Mouse (Mus musculus) embryonic facial prominence, embryonic 15.5 days (tissue): Measurements from ENCODE around the gene Arg2. TPM values are rescaled to one million over a fixed set of nuclear protein-coding genes. Genes with fewer than 3 reads are reported as not detected.

Experiments used
- ATAC-seq: fragments of 200-750 bp; cut with Nextera tagmentation; 2 replicates; pipeline ENCODE4 v1.8.0; 2017; ENCODE audit warnings: low read depth, moderate TSS enrichment; ENCODE audit not compliant: insufficient number of reproducible peaks, low FRiP score, low TSS enrichment
- H3K27ac ChIP-seq: fragments of 300-500 bp; sonication (generic); replicated peaks from 2 replicates; pipeline ENCODE4 v1.5.1; 2015; ENCODE audit warnings: mild to moderate bottlenecking, inconsistent platforms
- H3K27me3 ChIP-seq: fragments of 300-500 bp; sonication (generic); 2 replicates; pipeline ENCODE4 v1.6.1; 2015; ENCODE audit warnings: inconsistent platforms
- H3K36me3 ChIP-seq: fragments of 300-500 bp; sonication (generic); 2 replicates; pipeline ENCODE4 v1.6.1; 2015; ENCODE audit warnings: mild to moderate bottlenecking, inconsistent platforms
- H3K4me1 ChIP-seq: fragments of 300-500 bp; sonication (generic); 2 replicates; pipeline ENCODE4 v1.6.1; 2015; ENCODE audit warnings: inconsistent platforms
- H3K4me2 ChIP-seq: fragments of 300-500 bp; sonication (generic); replicated peaks from 2 replicates; pipeline ENCODE4 v1.6.1; 2015; ENCODE audit warnings: mild to moderate bottlenecking, inconsistent platforms
- H3K4me3 ChIP-seq: fragments of 300-500 bp; sonication (generic); replicated peaks from 2 replicates; pipeline ENCODE4 v1.5.1; 2015; ENCODE audit warnings: mild to moderate bottlenecking, inconsistent platforms
- H3K9ac ChIP-seq: fragments of 300-500 bp; sonication (generic); 2 replicates; pipeline ENCODE4 v1.6.1; 2015; ENCODE audit warnings: inconsistent platforms
- H3K9me3 ChIP-seq: fragments of 300-500 bp; sonication (generic); replicated peaks from 2 replicates; pipeline ENCODE4 v1.6.1; 2016; ENCODE audit warnings: inconsistent platforms
- WGBS: fragments of 180-500 bp; shearing (Covaris S2); methylation state at CpG from one replicate; pipeline ENCODE4 v1.1.7; 2015; 5-methylcytosine and 5-hydroxymethylcytosine counted together
- polyA plus RNA-seq: library from polyadenylated mRNA; unstranded; fragments of >200 nt; fragmentation: Nextera tagmentation; extraction: Ambion mirVana; gene quantifications from 2 replicates; pipeline ENCODE4 v1.2.1, GENCODE M21; 2015

Gene Arg2
- polyA plus RNA-seq: 5.5 and 7.4 TPM in 2 replicates

DNA sequence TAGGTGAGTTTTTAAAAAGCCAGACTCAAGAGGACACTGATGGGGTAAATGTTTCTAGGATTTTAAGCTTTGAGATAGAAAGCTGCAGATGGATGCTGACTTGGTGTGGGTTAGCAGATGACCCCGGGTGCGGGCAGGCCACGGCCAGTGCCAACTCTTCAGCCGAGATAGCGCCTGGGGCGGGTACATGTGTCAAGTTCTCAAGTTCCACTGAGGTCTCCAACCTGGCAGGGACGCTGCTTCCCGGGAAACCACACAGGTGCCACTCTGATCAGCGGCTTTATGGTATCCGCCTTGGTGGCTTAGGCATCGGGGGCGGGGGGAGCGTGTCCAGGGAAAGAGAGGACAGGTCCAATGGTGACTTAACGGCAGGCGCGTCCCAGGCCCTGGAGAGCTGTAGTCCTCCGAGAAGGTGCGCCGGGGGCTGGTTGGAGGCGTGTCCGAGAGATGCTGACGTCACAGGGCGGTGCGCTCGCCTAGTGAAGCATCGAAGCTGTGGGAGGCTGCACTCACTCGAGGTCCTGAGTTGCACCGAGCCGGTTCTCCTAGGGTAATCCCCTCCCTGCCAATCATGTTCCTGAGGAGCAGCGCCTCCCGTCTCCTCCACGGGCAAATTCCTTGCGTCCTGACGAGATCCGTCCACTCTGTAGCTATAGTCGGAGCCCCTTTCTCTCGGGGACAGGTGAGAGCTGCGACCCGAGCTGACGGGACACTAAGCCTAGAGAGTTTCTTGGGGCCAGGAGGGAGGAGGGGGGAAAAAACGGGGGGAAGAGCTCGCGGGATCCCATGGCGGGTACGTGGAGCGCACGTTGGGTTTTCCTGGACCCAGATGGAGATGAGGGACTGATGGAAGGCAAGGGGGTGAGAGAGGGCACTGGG is at the start of gene Arg2:
TSS of gene Arg2 (plus strand) at position 479 of the 879 bp plus-strand sequence.
- Histone ChIP-seq H3K9me3 (no peaks in the 10 kb centered on the region), H3K4me2 (peak within 1 kb of the TSS; percentile 93), H3K9ac (no peak within 1 kb of the TSS), H3K4me3 (peak within 1 kb of the TSS; percentile 45), H3K4me1 (peaks cover 17% of the 10 kb centered on the region), H3K36me3 (no peaks in the 10 kb centered on the region), H3K27ac (no peak within 1 kb of the TSS), H3K27me3 (peaks cover 37% of the 10 kb centered on the region)
- ATAC-seq: peak; percentile 72; the same call in 1 of the 2 replicates
- WGBS: under 1% methylated on average over 47 of the region's 47 CpGs

DNA sequence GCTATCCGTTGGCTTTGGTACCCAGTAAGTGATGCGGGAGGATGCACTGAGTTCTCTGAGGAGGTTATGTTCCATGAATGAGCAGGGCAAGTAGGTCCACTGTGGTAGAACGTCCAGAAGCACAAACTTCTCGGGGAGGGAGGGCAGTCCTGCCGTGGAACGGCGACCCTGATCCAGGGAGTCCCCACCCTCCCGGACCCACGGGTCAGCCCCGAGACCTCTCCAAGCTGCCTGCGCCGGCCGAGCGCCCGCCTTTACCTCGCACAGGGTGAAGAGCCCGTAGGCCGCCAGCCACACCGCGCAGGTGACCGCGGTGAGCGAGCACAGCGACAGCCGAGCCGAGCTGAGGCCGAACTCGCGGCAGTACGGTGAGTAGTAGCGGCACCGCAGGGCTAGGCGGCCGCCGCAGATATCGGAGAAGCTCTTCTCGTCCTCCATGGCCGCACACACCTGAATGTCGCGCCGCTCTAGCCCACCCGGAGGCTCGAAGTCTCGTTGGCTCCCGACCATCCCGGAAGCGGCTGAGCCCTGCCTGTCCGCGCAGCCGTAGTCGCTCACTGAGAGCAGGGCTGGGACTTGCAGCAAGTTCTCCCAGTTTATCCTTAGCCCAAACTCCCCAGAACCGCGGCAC is 41.3 kb upstream of the Arg2 start, which contains the start of gene Pigh:
TSS of gene Pigh (minus strand) at position 470 of the 631 bp plus-strand sequence.
- Histone ChIP-seq H3K4me3 (peak within 1 kb of the TSS; percentile 89), H3K9me3 (no peaks in the 10 kb centered on the region), H3K9ac (peak within 1 kb of the TSS; percentile 79), H3K4me2 (peak within 1 kb of the TSS; percentile 64), H3K36me3 (peaks cover 4% of the 10 kb centered on the region; the same call in 1 of the 2 replicates), H3K27ac (peak within 1 kb of the TSS; percentile 73), H3K4me1 (peaks cover 6% of the 10 kb centered on the region; the same call in 1 of the 2 replicates), H3K27me3 (no peaks in the 10 kb centered on the region)
- ATAC-seq: peak; percentile 94
- WGBS: under 1% methylated on average over 53 of the region's 53 CpGs

DNA sequence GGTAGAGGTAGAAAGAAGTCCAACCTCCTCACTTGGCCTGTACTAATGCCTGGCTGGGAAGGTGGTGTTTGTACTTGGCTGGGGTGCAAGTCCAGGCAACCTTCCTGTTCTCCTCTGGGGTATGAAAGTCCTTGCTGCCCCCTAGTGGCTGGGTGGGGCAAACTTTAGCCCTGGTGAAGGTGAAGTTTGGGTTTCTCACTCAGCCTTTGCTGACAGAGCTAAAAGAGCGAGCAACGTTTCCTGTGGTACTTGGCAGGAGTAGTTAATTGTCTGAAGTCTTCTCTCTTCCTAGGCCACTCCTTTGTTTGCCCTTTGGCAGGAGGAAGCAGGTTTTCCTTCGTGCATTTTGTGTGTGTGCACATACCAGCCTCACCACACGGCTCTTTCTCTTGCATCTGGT is 38.0 kb upstream of the Arg2 start:
- Histone ChIP-seq H3K4me2 (no peak overlapping the region), H3K27ac (no peak overlapping the region), H3K9ac (no peak overlapping the region), H3K4me3 (no peak overlapping the region), H3K9me3 (no peaks in the 10 kb centered on the region), H3K4me1 (peaks cover 6% of the 10 kb centered on the region; the same call in 1 of the 2 replicates), H3K36me3 (no peaks in the 10 kb centered on the region), H3K27me3 (no peaks in the 10 kb centered on the region)
- ATAC-seq: no peak
- WGBS: 33% methylated on average over 4 of the region's 4 CpGs

DNA sequence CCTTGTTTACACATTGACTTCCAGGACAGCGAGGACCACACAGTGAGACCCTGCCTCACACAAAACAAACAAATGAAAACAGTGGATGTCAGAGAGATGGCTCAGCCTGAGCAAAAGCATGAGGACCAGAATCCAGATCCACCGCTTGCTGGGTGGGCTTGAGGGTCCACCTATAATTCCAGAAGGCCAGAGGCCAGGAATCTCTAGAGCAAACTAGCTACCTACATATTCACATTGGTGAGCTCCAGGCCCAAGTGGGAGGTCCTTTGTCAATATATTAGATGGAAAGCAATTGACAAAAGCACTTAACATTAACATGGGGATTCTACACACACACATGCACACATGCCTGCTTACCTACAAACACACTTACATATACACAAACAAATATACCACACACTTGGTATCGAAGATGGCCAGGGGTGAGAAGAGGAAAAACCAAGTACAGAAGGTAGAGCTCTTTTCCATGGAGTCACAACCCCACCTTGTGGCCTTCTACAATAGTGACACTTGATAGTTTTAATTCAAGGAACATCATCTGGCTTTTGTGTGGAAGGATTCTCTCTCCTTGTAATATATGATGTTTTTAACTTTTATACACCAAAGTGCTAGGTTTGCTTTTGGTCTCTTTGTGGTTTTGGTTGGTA is 33.3 kb upstream of the Arg2 start:
- H3K27ac ChIP-seq: no peak overlapping the region
- H3K9ac ChIP-seq: no peak overlapping the region
- no peaks in the 10 kb centered on the region for H3K4me1 ChIP-seq
- ATAC-seq: no peak
- no peak overlapping the region for H3K4me2 ChIP-seq
- no peaks in the 10 kb centered on the region for H3K27me3 ChIP-seq
- H3K4me3 ChIP-seq: no peak overlapping the region
- H3K36me3 ChIP-seq: no peaks in the 10 kb centered on the region
- 62% methylated on average over 3 of the region's 3 CpGs for WGBS
- H3K9me3 ChIP-seq: no peaks in the 10 kb centered on the region

- no peak overlapping the region for H3K9ac ChIP-seq
- H3K27me3 ChIP-seq: no peaks in the 10 kb centered on the region
- no peak overlapping the region for H3K4me3 ChIP-seq
- no peaks in the 10 kb centered on the region for H3K36me3 ChIP-seq
- H3K4me2 ChIP-seq: no peak overlapping the region
- H3K27ac ChIP-seq: no peak overlapping the region
- ATAC-seq: no peak
- no peaks in the 10 kb centered on the region for H3K4me1 ChIP-seq
- WGBS: 69% methylated on average over 3 of the region's 3 CpGs
- no peaks in the 10 kb centered on the region for H3K9me3 ChIP-seq
Measured at GRCm38 (mm10) chr12:79103773-79104172, 26.8 kb upstream of the Arg2 start.

DNA sequence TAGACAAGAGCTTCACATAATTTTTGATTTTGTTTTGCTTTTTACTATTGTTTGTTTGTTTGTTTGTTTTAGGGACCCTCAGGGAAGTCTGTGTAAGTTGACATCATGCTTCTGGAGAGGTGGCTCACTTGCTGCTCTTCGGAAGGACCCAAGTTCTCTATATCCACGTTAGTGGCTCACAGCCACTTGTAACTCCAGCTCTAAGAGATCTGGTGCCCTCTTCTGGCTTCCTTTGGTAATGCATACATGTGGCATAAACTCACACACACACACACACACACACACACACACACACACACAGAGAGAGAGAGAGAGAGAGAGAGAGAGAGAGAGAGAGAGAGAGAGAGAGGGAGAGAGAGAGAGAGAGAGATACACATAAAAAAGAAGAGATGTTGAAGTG is 26.0 kb upstream of the Arg2 start:
- no peaks in the 10 kb centered on the region for H3K36me3 ChIP-seq
- no peaks in the 10 kb centered on the region for H3K4me1 ChIP-seq
- no peaks in the 10 kb centered on the region for H3K27me3 ChIP-seq
- no peak overlapping the region for H3K9ac ChIP-seq
- H3K4me2 ChIP-seq: no peak overlapping the region
- no peak overlapping the region for H3K4me3 ChIP-seq
- WGBS: 65% methylated on average over 2 of the region's 2 CpGs
- no peak for ATAC-seq
- H3K9me3 ChIP-seq: no peaks in the 10 kb centered on the region
- no peak overlapping the region for H3K27ac ChIP-seq

DNA sequence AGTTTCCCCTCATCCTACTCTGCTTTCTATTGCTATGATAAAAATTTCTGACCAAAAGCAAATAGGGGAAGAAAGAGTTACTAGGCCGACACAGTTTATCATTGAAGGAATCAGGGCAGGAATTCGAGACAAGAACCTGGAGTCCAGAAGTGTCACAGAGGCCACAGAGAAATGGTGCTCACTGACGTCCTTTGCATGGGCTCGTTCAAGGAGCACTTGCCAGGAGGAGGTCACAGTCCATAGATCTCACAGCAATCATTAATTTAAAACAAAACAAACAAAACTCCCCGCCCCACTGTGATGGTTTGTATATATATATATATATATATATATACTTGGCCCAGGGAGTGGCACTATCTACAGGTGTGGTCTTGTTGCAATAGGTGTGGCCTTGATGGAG is 25.3 kb upstream of the Arg2 start:
- Histone ChIP-seq H3K36me3 (no peaks in the 10 kb centered on the region), H3K9me3 (no peaks in the 10 kb centered on the region), H3K27ac (no peak overlapping the region), H3K4me3 (no peak overlapping the region), H3K27me3 (no peaks in the 10 kb centered on the region), H3K4me1 (no peaks in the 10 kb centered on the region), H3K9ac (no peak overlapping the region), H3K4me2 (no peak overlapping the region)
- WGBS: 80% methylated on average over 5 of the region's 5 CpGs
- no peak for ATAC-seq

GRCm38 (mm10) chr12:79118991-79119390 is 11.6 kb upstream of the Arg2 start:
- Histone ChIP-seq H3K27me3 (no peaks in the 10 kb centered on the region), H3K4me3 (no peak overlapping the region), H3K27ac (no peak overlapping the region), H3K4me1 (no peaks in the 10 kb centered on the region), H3K36me3 (no peaks in the 10 kb centered on the region), H3K9me3 (no peaks in the 10 kb centered on the region), H3K4me2 (no peak overlapping the region), H3K9ac (no peak overlapping the region)
- ATAC-seq: no peak
- WGBS: 88% methylated on average over 4 of the region's 4 CpGs

DNA sequence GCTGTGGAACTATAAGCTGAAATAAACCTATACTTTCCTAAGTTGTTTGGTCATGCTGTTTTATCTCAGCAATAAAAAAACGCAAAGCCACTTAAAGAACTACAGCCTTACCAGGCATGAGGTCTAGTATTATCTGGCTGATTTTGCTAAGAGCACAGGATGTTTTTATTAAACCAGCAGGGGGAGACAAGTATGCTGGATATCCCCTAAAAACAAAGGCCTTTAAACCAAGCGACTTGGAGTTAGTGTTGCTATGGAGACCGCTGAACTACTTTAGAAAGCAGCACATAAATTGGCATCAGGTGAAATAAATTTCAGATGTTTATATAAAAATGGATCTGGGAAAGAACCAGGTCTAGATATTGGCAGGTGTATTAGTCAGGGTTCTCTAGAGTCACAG is 7.8 kb upstream of the Arg2 start:
- no peak overlapping the region for H3K4me3 ChIP-seq
- H3K27ac ChIP-seq: no peak overlapping the region
- ATAC-seq: no peak
- WGBS: 36% methylated on average over 3 of the region's 3 CpGs
- H3K4me1 ChIP-seq: no peaks in the 10 kb centered on the region
- no peaks in the 10 kb centered on the region for H3K27me3 ChIP-seq
- H3K4me2 ChIP-seq: no peak overlapping the region
- no peaks in the 10 kb centered on the region for H3K36me3 ChIP-seq
- no peaks in the 10 kb centered on the region for H3K9me3 ChIP-seq
- no peak overlapping the region for H3K9ac ChIP-seq

- H3K9me3 ChIP-seq: no peaks in the 10 kb centered on the region
- H3K27ac ChIP-seq: no peak overlapping the region
- peaks cover 17% of the 10 kb centered on the region for H3K4me1 ChIP-seq
- 1% methylated on average over 22 of the region's 22 CpGs for WGBS
- no peak overlapping the region for H3K9ac ChIP-seq
- peak overlapping the region; percentile 45 for H3K4me3 ChIP-seq
- peaks cover 37% of the 10 kb centered on the region for H3K27me3 ChIP-seq
- H3K36me3 ChIP-seq: no peaks in the 10 kb centered on the region
- H3K4me2 ChIP-seq: peak overlapping the region; percentile 93
- ATAC-seq: no peak
Measured at GRCm38 (mm10) chr12:79131178-79131675, 650 bp downstream of the Arg2 start.
